Mouse (Mus musculus) adrenal gland, postnatal 25 days (tissue): ENCODE data around the gene Cdyl2. TPM values are rescaled to one million over a fixed set of nuclear protein-coding genes. Genes with fewer than 3 reads are reported as not detected.

Experiments
- DNase-seq: peaks from one replicate; pipeline ENCODE4 v3.0.0; 2021; ENCODE audit warnings: mixed read lengths
- total RNA-seq: library from RNA; stranded (reverse); gene quantifications from 2 replicates; pipeline ENCODE4 v1.2.3, GENCODE M21; 2021

The Cdyl2 gene
- total RNA-seq, 1 experiment from 2014 or later, result 10.8 TPM

GRCm38 (mm10) chr8:116671543-116671942, 61.2 kb downstream of the Cdyl2 start:
- DNase-seq, result peak; percentile 18

GRCm38 (mm10) chr8:116670604-116671003, 62.2 kb downstream of the Cdyl2 start:
- DNase-seq, result no peak

- DNase-seq, result no peak
Measured at GRCm38 (mm10) chr8:116668977-116669376, 63.8 kb downstream of the Cdyl2 start.

GRCm38 (mm10) chr8:116666781-116667325, 65.9 kb downstream of the Cdyl2 start:
- DNase-seq, result no peak

- DNase-seq, result no peak
Measured at GRCm38 (mm10) chr8:116661521-116661920, 71.3 kb downstream of the Cdyl2 start.

- no peak for DNase-seq
Measured at GRCm38 (mm10) chr8:116656811-116657210, 76.0 kb downstream of the Cdyl2 start.

- no peak for DNase-seq
Measured at GRCm38 (mm10) chr8:116654881-116655280, 77.9 kb downstream of the Cdyl2 start.

GRCm38 (mm10) chr8:116652949-116653348, 79.8 kb downstream of the Cdyl2 start:
- DNase-seq, result no peak

- DNase-seq, result no peak
Measured at GRCm38 (mm10) chr8:116649975-116650725, 82.6 kb downstream of the Cdyl2 start.

GRCm38 (mm10) chr8:116645376-116645775, 87.4 kb downstream of the Cdyl2 start:
- DNase-seq, result no peak

GRCm38 (mm10) chr8:116640925-116641324, 91.9 kb downstream of the Cdyl2 start:
- DNase-seq, result no peak

- no peak for DNase-seq
Measured at GRCm38 (mm10) chr8:116637998-116638397, 94.8 kb downstream of the Cdyl2 start.

- DNase-seq, result no peak
Measured at GRCm38 (mm10) chr8:116637193-116637592, 95.6 kb downstream of the Cdyl2 start.

- no peak for DNase-seq
Measured at GRCm38 (mm10) chr8:116636396-116636795, 96.4 kb downstream of the Cdyl2 start.

GRCm38 (mm10) chr8:116635972-116636371, 96.8 kb downstream of the Cdyl2 start:
- DNase-seq, result no peak

- DNase-seq, result no peak
Measured at GRCm38 (mm10) chr8:116635261-116635660, 97.5 kb downstream of the Cdyl2 start.

GRCm38 (mm10) chr8:116634436-116634835, 98.4 kb downstream of the Cdyl2 start:
- no peak for DNase-seq

- no peak for DNase-seq
Measured at GRCm38 (mm10) chr8:116633470-116634150, 99.2 kb downstream of the Cdyl2 start.

- DNase-seq, result no peak
Measured at GRCm38 (mm10) chr8:116630066-116630465, 102.7 kb downstream of the Cdyl2 start.

GRCm38 (mm10) chr8:116628975-116629374, 103.8 kb downstream of the Cdyl2 start:
- no peak for DNase-seq

GRCm38 (mm10) chr8:116627854-116628479, 104.8 kb downstream of the Cdyl2 start:
- no peak for DNase-seq

GRCm38 (mm10) chr8:116623591-116623990, 109.2 kb downstream of the Cdyl2 start:
- no peak for DNase-seq

GRCm38 (mm10) chr8:116622326-116622725, 110.5 kb downstream of the Cdyl2 start:
- no peak for DNase-seq
